Mouse (Mus musculus) CH12.LX (cell line): ENCODE measurements at regions not wholly inside any gene's neighbourhood (a gene's known extent, or its start where the extent isn't known, plus 50 kb on each side); places are given as distances from the start of the nearest gene placed in this dataset.

Experiments used
- DNase-seq: peaks from one replicate; pipeline ENCODE4 v3.0.0-alpha.2; 2013; ENCODE audit errors: extremely low read depth
- H3K27ac ChIP-seq: 2 replicates; pipeline ENCODE4 v1.5.1; 2012; ENCODE audit warnings: low read depth, mild to moderate bottlenecking, control low read depth, moderate library complexity; ENCODE audit not compliant: insufficient read depth
- H3K27me3 ChIP-seq: replicated peaks from 2 replicates; pipeline ENCODE3; 2012; ENCODE audit warnings: inconsistent platforms
- H3K36me3 ChIP-seq, 2 experiments: replicated peaks in 1 of 2; 2 replicates each; pipeline versions ENCODE3 to v1.6.1; 2012; ENCODE audit warnings: inconsistent platforms in 1 of 2, low read length in 1 of 2, mild to moderate bottlenecking in 1 of 2, mixed read lengths in 1 of 2, moderate library complexity in 1 of 2; ENCODE audit not compliant: control insufficient read depth in 1 of 2, insufficient read depth in 1 of 2
- H3K4me1 ChIP-seq, 2 experiments: 2 replicates each; pipeline ENCODE4 v1.6.1; 2012; ENCODE audit warnings: inconsistent platforms in 1 of 2, moderate library complexity in 1 of 2; ENCODE audit not compliant: insufficient read depth in 2 of 2, control insufficient read depth in 1 of 2
- H3K4me2 ChIP-seq: 2 replicates; pipeline ENCODE4 v1.6.1; 2012; ENCODE audit warnings: low read depth, mild to moderate bottlenecking, control low read depth; ENCODE audit not compliant: poor library complexity, insufficient read depth, severe bottlenecking
- H3K4me3 ChIP-seq, 3 experiments: fragments of 150-350 bp in 1 of 3; sonication (generic) in 1 of 3; replicated peaks in 1 of 3; 2 replicates each; pipeline versions ENCODE3 to v1.5.1; 2011 to 2012; ENCODE audit warnings: low read depth in 2 of 3, low read length in 2 of 3, mild to moderate bottlenecking in 2 of 3, moderate library complexity in 2 of 3, control low read depth in 1 of 3, improper control_type of control experiment in 1 of 3, inconsistent platforms in 1 of 3, mixed read lengths in 1 of 3; ENCODE audit not compliant: poor library complexity in 1 of 3
- H3K79me2 ChIP-seq: replicated peaks from 2 replicates; pipeline ENCODE4 v1.6.1; 2012; ENCODE audit warnings: mild to moderate bottlenecking, moderate library complexity; ENCODE audit not compliant: control insufficient read depth, poor library complexity, insufficient read depth, severe bottlenecking; ENCODE audit errors: extremely low read depth
- H3K9ac ChIP-seq: 2 replicates; pipeline ENCODE4 v1.6.1; 2012; ENCODE audit warnings: low read depth, mild to moderate bottlenecking, control low read depth, moderate library complexity; ENCODE audit not compliant: insufficient read depth
- H3K9me3 ChIP-seq: replicated peaks from 2 replicates; pipeline ENCODE3; 2012; ENCODE audit warnings: low read length, inconsistent platforms, mixed read lengths
- CHD1 ChIP-seq: IDR thresholded peaks from 2 replicates; pipeline ENCODE4 v1.6.1; 2012; ENCODE audit warnings: low read depth, low read length, improper control_type of control experiment, inconsistent platforms
- E2F4 ChIP-seq: IDR thresholded peaks from 2 replicates; pipeline ENCODE4 v1.6.1; 2011; ENCODE audit warnings: low read depth, low read length, improper control_type of control experiment; ENCODE audit not compliant: insufficient replicate concordance
- ELF1 ChIP-seq: IDR thresholded peaks from 2 replicates; pipeline ENCODE4 v1.6.1; 2014; ENCODE audit warnings: low read depth, mild to moderate bottlenecking, inconsistent platforms, low read length, improper control_type of control experiment
- EP300 ChIP-seq: IDR thresholded peaks from 2 replicates; pipeline ENCODE4 v1.6.1; 2011; ENCODE audit warnings: low read length, improper control_type of control experiment
- HCFC1 ChIP-seq: IDR thresholded peaks from 2 replicates; pipeline ENCODE4 v1.6.1; 2012; ENCODE audit warnings: low read depth, mild to moderate bottlenecking, inconsistent platforms, low read length, improper control_type of control experiment
- IRF4 ChIP-seq: IDR thresholded peaks from 2 replicates; pipeline ENCODE4 v1.6.1; 2014; ENCODE audit warnings: low read depth, mild to moderate bottlenecking, inconsistent platforms, low read length, improper control_type of control experiment
- JUN ChIP-seq: IDR thresholded peaks from 2 replicates; pipeline ENCODE4 v1.6.1; 2011; ENCODE audit warnings: low read depth, mild to moderate bottlenecking, low read length, improper control_type of control experiment, moderate library complexity; ENCODE audit not compliant: insufficient read depth
- KAT2A ChIP-seq: IDR thresholded peaks from 2 replicates; pipeline ENCODE4 v1.6.1; 2012; ENCODE audit warnings: low read length, improper control_type of control experiment, inconsistent platforms; ENCODE audit not compliant: insufficient replicate concordance
- MAZ ChIP-seq: IDR thresholded peaks from 2 replicates; pipeline ENCODE4 v1.6.1; 2012; ENCODE audit warnings: low read depth, mild to moderate bottlenecking, inconsistent platforms, low read length, improper control_type of control experiment, moderate library complexity
- MEF2A ChIP-seq: IDR thresholded peaks from 2 replicates; pipeline ENCODE4 v1.6.1; 2014; ENCODE audit warnings: low read depth, mild to moderate bottlenecking, inconsistent platforms, low read length, improper control_type of control experiment, borderline replicate concordance
- MXI1 ChIP-seq: IDR thresholded peaks from 2 replicates; pipeline ENCODE4 v1.6.1; 2011; ENCODE audit warnings: mild to moderate bottlenecking, low read depth, low read length, improper control_type of control experiment
- MYC ChIP-seq: IDR thresholded peaks from 2 replicates; pipeline ENCODE4 v1.6.1; 2011; ENCODE audit warnings: low read depth, mild to moderate bottlenecking, improper control_type of control experiment, low read length
- NELFE ChIP-seq: IDR thresholded peaks from 2 replicates; pipeline ENCODE4 v1.6.1; 2011; ENCODE audit warnings: low read depth, low read length, improper control_type of control experiment
- NRF1 ChIP-seq: IDR thresholded peaks from 2 replicates; pipeline ENCODE4 v1.6.1; 2014; ENCODE audit warnings: low read depth, mild to moderate bottlenecking, inconsistent platforms, low read length, improper control_type of control experiment, moderate library complexity
- PAX5 ChIP-seq: IDR thresholded peaks from 2 replicates; pipeline ENCODE4 v1.6.1; 2012; ENCODE audit warnings: low read length, inconsistent platforms, mixed read lengths
- POLR2A ChIP-seq: IDR thresholded peaks from 2 replicates; pipeline ENCODE4 v1.6.1; 2011; ENCODE audit warnings: low read depth, mild to moderate bottlenecking, improper control_type of control experiment, low read length
- RAD21 ChIP-seq: IDR thresholded peaks from 2 replicates; pipeline ENCODE4 v1.6.1; 2011; ENCODE audit warnings: low read depth, mild to moderate bottlenecking, low read length, improper control_type of control experiment, moderate library complexity
- TCF12 ChIP-seq: IDR thresholded peaks from 2 replicates; pipeline ENCODE4 v1.6.1; 2014; ENCODE audit warnings: low read depth, mild to moderate bottlenecking, inconsistent platforms, low read length, improper control_type of control experiment
- UBTF ChIP-seq: IDR thresholded peaks from 2 replicates; pipeline ENCODE4 v1.6.1; 2012; ENCODE audit warnings: low read depth, mild to moderate bottlenecking, inconsistent platforms, low read length, improper control_type of control experiment, moderate library complexity
- USF2 ChIP-seq: conservative IDR thresholded peaks from 2 replicates; pipeline ENCODE4 v1.6.1; 2011; ENCODE audit warnings: low read depth, low read length, improper control_type of control experiment
- ZC3H11A ChIP-seq: IDR thresholded peaks from 2 replicates; pipeline ENCODE4 v1.6.1; 2012; ENCODE audit warnings: low read depth, mild to moderate bottlenecking, inconsistent platforms, low read length, improper control_type of control experiment
- ZMIZ1 ChIP-seq: IDR thresholded peaks from 2 replicates; pipeline ENCODE4 v1.6.1; 2012; ENCODE audit warnings: low read depth, mild to moderate bottlenecking, inconsistent platforms, low read length, improper control_type of control experiment
- dilution Hi-C: fragments of 300-500 bp; cut with MboI; formaldehyde crosslinking; loops from 2 replicates; pipeline ENCODE4 v1.14.3; 2020; ENCODE audit warnings: low sequenced_read_pairs; ENCODE audit not compliant: extremely low pct_unique_long_range_greater_than_20kb, extremely low pct_ligation_motif_present
- in situ Hi-C: fragments of 300-500 bp; cut with MboI; formaldehyde crosslinking; loops from 3 replicates; pipeline ENCODE4 v1.14.3; 2019; ENCODE audit warnings: low sequenced_read_pairs, low pct_ligation_motif_present, low pct_unique_long_range_greater_than_20kb, mixed read lengths

GRCm38 (mm10) chr3:33217360-33218034, 74.5 kb upstream of the Pex5l start:
- Histone ChIP-seq H3K27me3 (no peaks in the 10 kb centered on the region), H3K27ac (no peak overlapping the region), H3K79me2 (no peaks in the 10 kb centered on the region), H3K4me3 (no peak overlapping the region), H3K4me1 (no peaks in the 10 kb centered on the region), H3K36me3 (no peaks in the 10 kb centered on the region), H3K4me2 (no peak overlapping the region), H3K9ac (no peak overlapping the region), H3K9me3 (no peaks in the 10 kb centered on the region)
- in situ Hi-C loops (no loop called here), dilution Hi-C loops (no loop called here)
- TF ChIP-seq ELF1 (no peak), POLR2A (no peak), KAT2A (no peak)
- DNase-seq = no peak

DNA sequence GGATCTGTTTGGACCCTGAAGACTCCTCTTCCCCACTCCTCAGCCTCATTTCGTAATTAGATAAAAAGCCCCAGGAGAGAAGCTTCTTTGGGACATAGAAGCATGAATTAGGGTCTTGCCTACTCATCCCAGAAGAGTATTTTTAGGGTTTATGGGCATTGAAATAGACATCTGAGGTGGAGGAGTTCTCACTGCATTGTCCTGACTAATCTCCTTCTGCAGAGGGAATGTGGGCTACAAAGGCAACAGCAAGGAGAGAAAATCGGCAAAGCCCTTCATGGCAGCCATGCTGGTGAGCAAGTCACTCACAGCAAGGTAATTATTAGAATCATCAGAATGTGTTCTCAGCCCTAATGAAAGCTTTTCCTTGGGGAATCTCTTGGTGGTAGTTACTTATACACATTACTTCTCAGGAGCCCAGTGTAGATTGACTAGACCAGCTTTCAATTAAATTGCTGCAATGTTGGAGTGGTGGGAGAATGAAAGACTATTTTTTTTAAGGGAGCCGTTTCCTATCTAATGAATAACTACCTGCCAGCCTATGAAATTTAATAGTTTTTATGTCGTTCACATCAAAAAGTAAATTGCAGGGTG, 68.3 kb upstream of the Pex5l start:
- TF ChIP-seq USF2 = no peak
- no peak for TF ChIP-seq IRF4
- TF ChIP-seq ELF1 = no peak
- no peak for TF ChIP-seq MXI1
- TF ChIP-seq JUN = no peak
- TF ChIP-seq E2F4 = no peak
- no peak for TF ChIP-seq NRF1
- no peak for TF ChIP-seq HCFC1
- TF ChIP-seq NELFE = no peak
- TF ChIP-seq ZMIZ1 = no peak
- no peak for TF ChIP-seq MYC
- no peak for TF ChIP-seq CHD1
- no peak for TF ChIP-seq ZC3H11A
- TF ChIP-seq UBTF = no peak
- no peak for TF ChIP-seq EP300
- no peak for TF ChIP-seq MAZ
- no peak for TF ChIP-seq TCF12
- TF ChIP-seq PAX5 = no peak
- TF ChIP-seq RAD21 = no peak
- TF ChIP-seq MEF2A = no peak
- no peaks in the 10 kb centered on the region for H3K4me1 ChIP-seq
- no peak overlapping the region for H3K27ac ChIP-seq
- no peak for DNase-seq
- no peaks in the 10 kb centered on the region for H3K9me3 ChIP-seq
- no peak overlapping the region for H3K9ac ChIP-seq
- H3K4me3 ChIP-seq = no peak overlapping the region
- dilution Hi-C loops = no loop called here
- no peaks in the 10 kb centered on the region for H3K79me2 ChIP-seq
- H3K27me3 ChIP-seq = no peaks in the 10 kb centered on the region
- in situ Hi-C loops = no loop called here
- H3K4me2 ChIP-seq = no peak overlapping the region
- H3K36me3 ChIP-seq = no peaks in the 10 kb centered on the region
